Mouse (Mus musculus) kidney, embryonic 16.5 days (tissue): ENCODE data around the gene Usp46. TPM values are rescaled to one million over a fixed set of nuclear protein-coding genes. Genes with fewer than 3 reads are reported as not detected.
"Not testable (repeated sequence)": the region's sequence is repeated elsewhere in the genome, so short reads cannot be mapped to it uniquely, and the experiment has no call there.

ENCODE experiments used
- ATAC-seq: fragments of 200-750 bp; cut with Nextera tagmentation; 2 replicates; pipeline ENCODE4 v1.8.0; 2017; ENCODE audit warnings: moderate TSS enrichment; ENCODE audit not compliant: low FRiP score, low TSS enrichment
- H3K27ac ChIP-seq: fragments of 300-500 bp; sonication (generic); 2 replicates; pipeline ENCODE4 v1.5.1; 2014; ENCODE audit warnings: low read length
- H3K27me3 ChIP-seq: fragments of 300-500 bp; sonication (generic); 2 replicates; pipeline ENCODE4 v1.6.1; 2014; ENCODE audit warnings: low read length, control low read depth, mixed read lengths; ENCODE audit not compliant: insufficient read depth
- H3K36me3 ChIP-seq: fragments of 300-500 bp; sonication (generic); 2 replicates; pipeline ENCODE4 v1.6.1; 2014; ENCODE audit warnings: low read length, control low read depth, mixed read lengths; ENCODE audit not compliant: insufficient read depth
- H3K4me1 ChIP-seq: fragments of 300-500 bp; sonication (generic); 2 replicates; pipeline ENCODE4 v1.6.1; 2014; ENCODE audit warnings: low read length, control low read depth, mixed read lengths; ENCODE audit not compliant: insufficient read depth
- H3K4me2 ChIP-seq: fragments of 300-500 bp; sonication (generic); replicated peaks from 2 replicates; pipeline ENCODE4 v1.6.1; 2014; ENCODE audit warnings: low read depth, low read length
- H3K4me3 ChIP-seq: fragments of 300-500 bp; sonication (generic); 2 replicates; pipeline ENCODE4 v1.5.1; 2014; ENCODE audit warnings: mild to moderate bottlenecking, low read length
- H3K9ac ChIP-seq: fragments of 300-500 bp; sonication (generic); replicated peaks from 2 replicates; pipeline ENCODE4 v1.6.1; 2014; ENCODE audit warnings: low read length
- H3K9me3 ChIP-seq: fragments of 300-500 bp; sonication (generic); 2 replicates; pipeline ENCODE4 v1.6.1; 2016; ENCODE audit warnings: low read length, control low read depth
- WGBS: fragments of 180-500 bp; shearing (Covaris S2); extraction: QIAGEN DNeasy Blood & Tissue Kit; methylation state at CpG from one replicate; pipeline ENCODE4 v1.1.7; 2014; 5-methylcytosine and 5-hydroxymethylcytosine counted together
- polyA plus RNA-seq: library from polyadenylated mRNA; unstranded; fragments of >200 nt; fragmentation: Nextera tagmentation; extraction: Ambion mirVana; gene quantifications from 2 replicates; pipeline ENCODE4 v1.2.1, GENCODE M21; 2015

Usp46 gene
- polyA plus RNA-seq, 1 experiment from 2014 or later = 27.3 TPM

- 0 out of 2 replicates have a peak overlapping the region, but pooled peaks have one; percentile 40 for H3K27ac ChIP-seq
- no peaks in the 10 kb centered on the region for H3K36me3 ChIP-seq
- peaks cover 15% of the 10 kb centered on the region for H3K4me1 ChIP-seq
- WGBS = 35% methylated on average over 7 of the region's 7 CpGs
- H3K9ac ChIP-seq = no peak overlapping the region
- ATAC-seq = no peak; the same call in 1 of the 2 replicates
- no peak overlapping the region for H3K4me3 ChIP-seq
- no peaks in the 10 kb centered on the region for H3K9me3 ChIP-seq
- no peaks in the 10 kb centered on the region for H3K27me3 ChIP-seq
- no peak overlapping the region for H3K4me2 ChIP-seq
Measured at GRCm38 (mm10) chr5:73970024-73970628, 98.1 kb downstream of the Usp46 start.

GRCm38 (mm10) chr5:73969338-73969737 is 98.9 kb downstream of the Usp46 start:
- 91% methylated on average over 8 of the region's 8 CpGs for WGBS
- Histone ChIP-seq H3K4me1 (peaks cover 15% of the 10 kb centered on the region), H3K4me3 (no peak overlapping the region), H3K36me3 (no peaks in the 10 kb centered on the region), H3K9me3 (no peaks in the 10 kb centered on the region), H3K4me2 (no peak overlapping the region), H3K27me3 (no peaks in the 10 kb centered on the region), H3K27ac (peak overlapping the region; percentile 63; the same call in 1 of the 2 replicates), H3K9ac (no peak overlapping the region)
- no peak for ATAC-seq

GRCm38 (mm10) chr5:73959779-73960178 is 108.5 kb downstream of the Usp46 start:
- no peaks in the 10 kb centered on the region for H3K4me1 ChIP-seq
- no peaks in the 10 kb centered on the region for H3K27me3 ChIP-seq
- ATAC-seq = no peak
- no peak overlapping the region for H3K4me2 ChIP-seq
- H3K4me3 ChIP-seq = no peak overlapping the region
- WGBS = 33% methylated on average over 7 of the region's 7 CpGs
- no peaks in the 10 kb centered on the region for H3K36me3 ChIP-seq
- H3K9ac ChIP-seq = no peak overlapping the region
- no peaks in the 10 kb centered on the region for H3K9me3 ChIP-seq
- no peak overlapping the region for H3K27ac ChIP-seq

- not testable (repeated sequence) for H3K27me3 ChIP-seq, ATAC-seq, H3K27ac ChIP-seq, H3K4me3 ChIP-seq, H3K36me3 ChIP-seq, H3K9ac ChIP-seq, H3K9me3 ChIP-seq, H3K4me1 ChIP-seq, H3K4me2 ChIP-seq
- WGBS = 96% methylated on average over 5 of the region's 5 CpGs
Measured at GRCm38 (mm10) chr5:73958614-73959013, 109.6 kb downstream of the Usp46 start.

- Histone ChIP-seq H3K36me3 (no peaks in the 10 kb centered on the region), H3K9me3 (no peaks in the 10 kb centered on the region), H3K27ac (no peak overlapping the region), H3K4me3 (no peak overlapping the region), H3K27me3 (no peaks in the 10 kb centered on the region), H3K4me1 (no peaks in the 10 kb centered on the region), H3K4me2 (no peak overlapping the region), H3K9ac (no peak overlapping the region)
- ATAC-seq = no peak
- WGBS = 93% methylated on average over 5 of the region's 5 CpGs
Measured at GRCm38 (mm10) chr5:73958096-73958495, 110.1 kb downstream of the Usp46 start.

- WGBS = 85% methylated on average over 3 of the region's 3 CpGs
- no peaks in the 10 kb centered on the region for H3K36me3 ChIP-seq
- H3K27me3 ChIP-seq = no peaks in the 10 kb centered on the region
- no peak overlapping the region for H3K4me2 ChIP-seq
- H3K27ac ChIP-seq = no peak overlapping the region
- H3K4me3 ChIP-seq = no peak overlapping the region
- peaks cover 11% of the 10 kb centered on the region for H3K4me1 ChIP-seq
- H3K9me3 ChIP-seq = no peaks in the 10 kb centered on the region
- H3K9ac ChIP-seq = no peak overlapping the region
- ATAC-seq = no peak
Measured at GRCm38 (mm10) chr5:73955691-73956090, 112.5 kb downstream of the Usp46 start.

GRCm38 (mm10) chr5:73955005-73955404 is 113.2 kb downstream of the Usp46 start:
- no peaks in the 10 kb centered on the region for H3K27me3 ChIP-seq
- H3K4me2 ChIP-seq = no peak overlapping the region
- H3K27ac ChIP-seq = no peak overlapping the region
- H3K4me3 ChIP-seq = no peak overlapping the region
- no peak overlapping the region for H3K9ac ChIP-seq
- no peak for ATAC-seq
- H3K36me3 ChIP-seq = no peaks in the 10 kb centered on the region
- no peaks in the 10 kb centered on the region for H3K9me3 ChIP-seq
- WGBS = 94% methylated on average over 4 of the region's 4 CpGs
- H3K4me1 ChIP-seq = peaks cover 11% of the 10 kb centered on the region

- no peak overlapping the region for H3K9ac ChIP-seq
- no peaks in the 10 kb centered on the region for H3K36me3 ChIP-seq
- no peak for ATAC-seq
- H3K9me3 ChIP-seq = no peaks in the 10 kb centered on the region
- no peak overlapping the region for H3K4me2 ChIP-seq
- H3K4me3 ChIP-seq = no peak overlapping the region
- 77% methylated on average over 3 of the region's 3 CpGs for WGBS
- H3K27me3 ChIP-seq = no peaks in the 10 kb centered on the region
- H3K4me1 ChIP-seq = peaks cover 11% of the 10 kb centered on the region
- H3K27ac ChIP-seq = no peak overlapping the region
Measured at GRCm38 (mm10) chr5:73953066-73953614, 115.1 kb downstream of the Usp46 start.

- ATAC-seq = no peak
- H3K4me1 ChIP-seq = peaks cover 11% of the 10 kb centered on the region
- H3K9me3 ChIP-seq = no peaks in the 10 kb centered on the region
- no peak overlapping the region for H3K9ac ChIP-seq
- no peaks in the 10 kb centered on the region for H3K27me3 ChIP-seq
- WGBS = 70% methylated on average over 1 of the region's 1 CpGs
- no peak overlapping the region for H3K4me2 ChIP-seq
- peak overlapping the region; percentile 68 for H3K27ac ChIP-seq
- H3K4me3 ChIP-seq = no peak overlapping the region
- no peaks in the 10 kb centered on the region for H3K36me3 ChIP-seq
Measured at GRCm38 (mm10) chr5:73951649-73952000, 116.6 kb downstream of the Usp46 start.

- 32% methylated on average over 16 of the region's 16 CpGs for WGBS
- H3K9me3 ChIP-seq = no peaks in the 10 kb centered on the region
- no peak overlapping the region for H3K4me2 ChIP-seq
- ATAC-seq = peak; percentile 42
- H3K4me1 ChIP-seq = peaks cover 11% of the 10 kb centered on the region
- H3K4me3 ChIP-seq = no peak overlapping the region
- H3K27ac ChIP-seq = peak overlapping the region; percentile 68
- no peaks in the 10 kb centered on the region for H3K27me3 ChIP-seq
- H3K9ac ChIP-seq = no peak overlapping the region
- no peaks in the 10 kb centered on the region for H3K36me3 ChIP-seq
Measured at GRCm38 (mm10) chr5:73950809-73951648, 117.2 kb downstream of the Usp46 start.
